Mouse (Mus musculus) thymus, postnatal 25 days (tissue): Measurements from ENCODE around the gene Igfbpl1.

ENCODE experiments used
- DNase-seq: peaks from one replicate; pipeline ENCODE4 v3.0.0; 2022

Igfbpl1 gene

DNA sequence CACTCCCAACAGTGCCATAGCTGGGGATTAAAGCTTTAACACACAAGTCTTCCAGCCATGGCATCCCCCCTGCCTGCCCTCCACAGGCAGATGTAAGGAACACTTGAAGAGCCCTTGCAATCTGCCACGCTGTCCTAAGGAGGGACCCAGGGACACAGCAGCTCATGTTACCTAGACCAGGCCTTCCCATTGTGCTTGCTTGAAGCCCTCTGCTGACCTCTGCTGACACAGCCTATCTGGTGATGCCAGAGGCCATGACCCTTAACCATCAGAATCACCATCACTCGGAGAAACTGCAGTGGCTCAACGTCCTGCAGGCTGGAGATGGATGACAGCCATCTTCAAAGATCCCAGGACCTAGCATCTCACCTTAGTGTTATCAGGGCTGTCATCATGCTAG is 4.7 kb downstream of the Igfbpl1 start:
- DNase-seq: no peak

DNA sequence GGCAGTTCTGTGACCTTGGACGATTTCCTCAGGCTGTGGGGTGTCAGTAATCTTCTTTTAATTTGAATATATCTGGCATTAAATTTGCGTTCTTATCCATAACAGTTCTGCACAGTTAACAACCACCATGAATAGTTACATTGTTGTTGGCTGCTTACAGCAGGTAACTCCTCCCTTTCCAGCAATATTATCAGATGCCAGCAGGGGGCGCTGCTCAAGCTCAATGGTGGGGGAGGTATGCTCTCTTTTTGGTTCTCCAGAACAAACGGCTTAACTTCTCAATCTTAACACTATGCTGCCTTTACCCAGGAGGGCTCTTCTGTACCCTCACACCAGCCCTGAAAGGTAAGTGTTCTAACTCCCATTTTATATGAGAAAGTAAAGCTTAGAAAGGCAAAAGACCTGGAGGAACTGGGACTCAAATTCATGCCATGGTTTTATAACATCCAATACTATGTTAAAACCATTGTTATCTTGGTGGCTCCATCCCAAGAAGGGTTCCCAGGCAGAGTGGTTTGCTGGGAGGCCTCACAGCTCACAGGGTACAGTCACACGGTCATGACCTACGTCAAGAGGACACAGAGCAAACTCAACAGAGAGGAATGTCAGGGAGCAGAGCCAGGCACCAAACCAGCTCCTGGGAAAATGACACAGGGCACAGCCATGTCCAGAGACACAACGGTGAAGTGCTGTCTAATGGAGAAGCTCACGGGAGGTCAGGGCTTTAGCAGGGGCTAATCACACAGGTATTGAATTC is 6.5 kb downstream of the Igfbpl1 start:
- DNase-seq: peak; percentile 67

DNA sequence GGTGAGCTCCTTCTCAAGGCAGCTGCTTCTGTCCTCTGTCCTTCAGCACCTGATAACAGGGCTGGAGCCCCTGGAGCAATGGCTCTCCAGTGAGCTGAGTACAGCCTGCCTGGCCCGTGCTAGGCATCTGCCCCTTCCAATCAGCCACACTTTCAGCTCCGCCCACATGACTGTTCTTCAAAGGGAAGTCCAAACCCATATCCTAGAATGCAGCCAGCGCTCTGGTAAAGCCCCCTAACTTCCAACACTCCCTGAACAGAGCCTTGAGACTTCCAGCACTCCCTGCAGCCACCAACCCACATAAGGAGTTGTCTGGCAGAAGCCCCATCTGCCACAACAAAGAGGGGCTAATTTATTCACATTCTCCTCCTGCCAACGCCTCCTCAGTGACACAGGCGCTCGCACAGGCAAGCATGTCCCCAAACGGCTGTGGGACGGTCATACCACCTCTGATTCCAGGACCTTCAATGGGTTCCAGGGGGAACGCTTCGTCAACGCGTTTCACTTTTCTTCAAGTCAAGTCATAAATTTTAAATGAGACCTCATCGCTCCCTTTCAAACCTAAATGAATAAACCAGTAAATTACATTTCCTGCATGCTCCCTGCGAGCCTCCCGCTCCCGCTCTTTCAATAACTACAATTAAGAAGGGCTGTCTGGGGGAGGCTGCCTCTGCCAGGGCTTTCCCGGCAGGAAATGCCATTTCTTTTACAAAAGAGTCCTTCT is 7.4 kb downstream of the Igfbpl1 start:
- no peak for DNase-seq

DNA sequence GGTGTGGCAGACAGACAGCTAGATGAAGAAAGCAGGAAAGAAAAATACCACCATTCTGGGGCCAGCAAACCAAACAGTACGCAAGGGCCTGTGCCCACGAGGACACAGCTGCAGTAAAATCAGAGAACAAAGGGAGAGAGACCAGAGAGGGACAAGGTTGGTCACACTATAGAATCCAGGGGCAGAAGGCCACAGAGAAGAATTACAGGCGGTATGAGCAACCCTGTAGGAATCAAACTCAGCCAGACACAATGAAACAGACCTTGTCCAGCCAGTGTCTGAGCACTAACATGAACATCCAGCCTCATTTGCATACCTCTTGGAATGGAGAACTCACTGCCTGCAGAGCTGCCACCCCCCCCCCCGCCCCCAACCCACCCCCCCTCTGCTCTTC is 7.9 kb downstream of the Igfbpl1 start:
- DNase-seq: no peak

DNA sequence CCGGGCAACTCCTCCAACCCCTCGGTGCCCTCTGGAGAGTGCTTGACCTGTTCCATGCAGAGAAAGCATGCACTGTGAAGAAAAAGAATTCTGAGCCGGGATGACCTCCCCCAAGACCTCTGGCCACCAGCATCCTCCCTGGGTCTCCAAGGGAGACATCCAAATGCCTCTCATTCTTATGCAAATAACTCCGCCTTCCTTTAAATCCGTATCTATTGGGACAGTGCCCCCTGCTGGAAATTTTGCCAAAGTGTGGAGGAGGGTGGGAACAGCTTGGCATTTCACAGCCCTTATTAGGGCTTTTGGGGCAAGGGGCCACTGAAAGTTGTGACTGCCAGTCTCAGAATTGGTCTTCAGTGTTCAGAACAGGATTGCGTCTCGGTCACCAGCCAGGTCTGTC is 11.2 kb downstream of the Igfbpl1 start:
- peak; percentile 48 for DNase-seq

DNA sequence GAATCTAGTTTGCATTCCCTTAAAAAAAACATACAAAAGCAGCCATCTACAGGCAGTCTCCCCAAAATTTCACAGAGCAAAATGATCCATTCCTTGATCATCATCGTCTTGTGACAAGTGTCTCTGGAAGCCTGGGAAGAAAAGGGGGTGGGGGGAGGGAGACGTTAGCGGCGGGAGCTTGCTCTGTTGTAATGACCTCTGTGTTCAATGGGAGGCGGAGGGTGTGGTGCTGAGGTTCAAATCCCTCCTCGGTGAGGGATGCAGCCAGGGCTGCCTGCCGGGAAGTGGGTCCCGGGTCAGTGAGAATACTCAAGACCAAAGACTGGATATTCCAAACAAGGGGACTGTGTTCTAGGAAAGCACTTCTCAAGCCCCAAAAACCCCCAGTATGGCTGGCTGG is 15.5 kb downstream of the Igfbpl1 start:
- no peak for DNase-seq

DNA sequence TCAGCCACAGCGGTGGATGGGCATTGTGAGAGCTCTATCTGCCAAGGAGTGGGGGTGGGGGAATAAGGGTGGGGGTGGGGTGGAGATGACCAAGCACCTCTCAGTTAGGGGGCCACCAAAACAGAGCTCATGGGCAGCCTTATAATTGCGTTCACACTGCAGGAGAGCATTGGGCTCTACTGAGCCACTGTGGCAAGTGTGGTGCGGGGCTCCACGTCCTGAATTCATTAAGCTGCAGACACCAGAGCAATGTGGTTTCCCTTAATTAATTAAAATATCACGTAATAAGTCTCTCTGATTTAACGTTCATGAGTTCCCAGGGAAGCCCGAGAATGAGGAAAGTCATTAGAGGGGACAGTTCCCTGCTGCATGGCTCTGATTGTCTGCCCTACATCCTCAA is 18.7 kb downstream of the Igfbpl1 start:
- DNase-seq: no peak

DNA sequence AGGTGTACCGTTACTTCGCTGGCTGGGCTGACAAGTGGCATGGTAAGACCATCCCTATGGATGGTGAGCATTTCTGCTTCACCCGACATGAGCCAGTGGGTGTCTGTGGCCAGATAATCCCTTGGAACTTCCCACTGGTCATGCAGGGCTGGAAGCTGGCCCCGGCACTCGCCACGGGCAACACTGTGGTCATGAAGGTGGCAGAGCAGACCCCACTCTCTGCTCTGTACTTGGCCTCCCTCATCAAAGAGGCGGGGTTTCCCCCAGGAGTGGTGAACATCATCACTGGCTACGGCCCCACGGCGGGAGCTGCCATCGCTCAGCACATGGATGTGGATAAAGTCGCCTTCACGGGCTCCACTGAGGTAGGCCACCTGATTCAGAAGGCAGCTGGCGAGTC is 23.8 kb downstream of the Igfbpl1 start:
- DNase-seq: no peak

DNA sequence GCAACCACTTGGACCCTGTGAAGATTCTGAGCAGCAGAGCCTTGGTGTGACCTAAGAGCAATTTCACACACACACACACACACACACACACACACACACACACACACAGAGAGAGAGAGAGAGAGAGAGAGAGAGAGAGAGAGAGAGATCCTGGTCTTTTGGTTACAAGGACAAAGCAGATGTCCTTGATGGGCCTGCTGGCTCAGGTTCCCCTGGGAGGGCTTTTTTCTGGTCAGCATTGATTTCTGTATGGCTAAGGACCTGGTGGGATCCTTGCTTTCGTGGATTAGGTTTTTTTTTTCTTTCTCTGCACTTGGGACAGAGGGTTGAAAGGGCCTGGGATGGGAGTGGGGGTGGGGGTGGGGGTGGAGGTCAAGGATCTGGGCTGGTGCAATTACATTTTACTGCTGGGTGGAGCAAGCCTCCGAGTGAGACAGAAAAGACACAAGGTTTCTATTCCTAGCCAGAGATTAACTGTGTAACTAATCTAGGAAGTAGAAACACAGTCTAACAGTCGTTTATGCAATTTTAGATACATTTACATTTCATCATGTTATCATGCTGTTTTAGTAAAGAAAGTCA is 26.7 kb downstream of the Igfbpl1 start:
- DNase-seq: no peak

DNA sequence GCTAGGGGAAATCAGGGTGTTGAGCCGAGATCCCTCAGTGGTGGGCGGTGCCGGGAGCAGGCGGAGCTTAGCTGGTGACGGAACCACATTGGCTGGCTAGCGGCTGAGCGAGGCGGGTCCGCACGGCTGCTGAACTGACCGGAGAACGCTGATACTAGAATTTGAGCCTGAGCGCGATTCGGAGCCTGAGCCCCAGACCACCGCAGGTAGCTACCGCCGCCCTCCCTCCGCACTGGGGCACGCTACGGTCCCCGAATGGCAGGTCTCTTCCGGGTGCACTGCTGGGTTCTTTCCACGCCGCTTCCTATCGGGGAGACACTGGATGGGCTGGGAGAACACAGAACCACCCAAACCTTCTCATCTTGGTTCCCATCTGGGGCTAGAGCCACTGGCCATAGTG is 27.8 kb downstream of the Igfbpl1 start, which contains the start of gene Aldh1b1:
Gene Aldh1b1, plus strand, starts transcription at position 59 of the 400 bp plus-strand sequence.
- DNase-seq: peak; percentile 65

DNA sequence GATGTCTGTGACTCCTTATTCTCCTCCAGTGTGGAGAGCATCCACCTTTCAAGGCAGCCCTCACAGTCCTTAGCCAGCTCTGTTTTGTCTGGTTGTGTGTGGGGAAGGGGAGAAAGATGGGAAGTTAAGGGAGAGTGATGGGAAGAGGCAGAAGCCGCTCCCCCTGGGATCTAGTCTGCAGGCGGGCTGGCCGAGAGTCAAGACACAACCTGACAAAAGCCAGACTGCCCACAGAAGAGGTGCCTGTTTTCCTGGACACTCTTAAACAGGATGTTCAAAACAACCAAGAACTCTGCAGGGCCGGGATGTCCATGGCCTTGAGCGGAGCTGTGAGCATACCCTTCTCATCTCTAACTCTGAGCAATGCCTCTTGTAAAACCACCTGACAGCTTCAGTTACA is 30.0 kb downstream of the Igfbpl1 start:
- no peak for DNase-seq

DNA sequence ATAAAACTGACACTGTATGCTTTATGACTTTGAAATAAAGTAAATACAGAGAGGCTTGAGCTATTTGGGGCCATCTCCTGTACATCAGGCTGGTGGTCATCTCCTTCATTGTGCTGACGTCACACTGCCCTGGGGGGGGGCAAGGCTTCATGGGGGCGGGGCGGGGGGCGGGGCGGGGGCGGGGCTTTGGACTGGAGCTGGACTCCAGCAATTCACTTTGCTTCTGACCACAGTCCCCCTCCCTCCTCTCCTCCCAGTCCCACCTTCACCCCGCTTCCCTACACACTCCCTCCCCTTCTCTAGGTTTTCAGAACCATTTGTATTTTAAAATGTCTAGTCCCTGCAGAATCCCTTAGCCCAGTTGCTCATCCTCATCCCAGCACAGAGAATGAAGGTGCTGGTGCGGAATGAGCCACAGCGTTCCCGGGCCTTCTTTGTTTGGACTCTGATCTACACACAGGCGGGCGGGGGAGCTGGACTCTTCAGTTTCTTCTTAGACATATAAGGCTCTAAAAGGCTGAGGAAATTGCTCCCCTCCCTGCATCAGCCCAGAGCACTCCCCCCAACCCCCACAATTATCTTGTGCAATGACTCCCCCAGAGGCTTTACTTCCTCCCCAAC is 31.4 kb downstream of the Igfbpl1 start:
- DNase-seq: no peak

DNA sequence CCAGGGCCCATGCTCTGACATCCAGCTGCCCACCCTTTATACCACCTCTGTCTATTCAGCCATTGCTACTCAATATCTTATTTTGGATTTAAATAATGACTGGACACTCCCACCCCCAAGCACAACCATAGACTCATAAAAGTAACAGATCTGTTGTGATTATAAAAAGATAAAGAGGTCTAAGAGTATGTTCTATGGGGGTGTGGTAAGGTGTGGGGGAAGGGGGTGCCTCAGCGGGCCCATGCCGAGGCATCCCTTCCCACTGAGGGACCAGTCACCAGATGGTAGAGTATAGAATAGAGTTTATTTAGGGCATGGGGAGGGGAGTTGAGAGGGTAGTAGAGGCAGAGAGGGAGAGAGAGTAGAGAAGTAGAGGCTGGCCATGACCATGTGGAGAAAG is 36.7 kb downstream of the Igfbpl1 start:
- DNase-seq: no peak

DNA sequence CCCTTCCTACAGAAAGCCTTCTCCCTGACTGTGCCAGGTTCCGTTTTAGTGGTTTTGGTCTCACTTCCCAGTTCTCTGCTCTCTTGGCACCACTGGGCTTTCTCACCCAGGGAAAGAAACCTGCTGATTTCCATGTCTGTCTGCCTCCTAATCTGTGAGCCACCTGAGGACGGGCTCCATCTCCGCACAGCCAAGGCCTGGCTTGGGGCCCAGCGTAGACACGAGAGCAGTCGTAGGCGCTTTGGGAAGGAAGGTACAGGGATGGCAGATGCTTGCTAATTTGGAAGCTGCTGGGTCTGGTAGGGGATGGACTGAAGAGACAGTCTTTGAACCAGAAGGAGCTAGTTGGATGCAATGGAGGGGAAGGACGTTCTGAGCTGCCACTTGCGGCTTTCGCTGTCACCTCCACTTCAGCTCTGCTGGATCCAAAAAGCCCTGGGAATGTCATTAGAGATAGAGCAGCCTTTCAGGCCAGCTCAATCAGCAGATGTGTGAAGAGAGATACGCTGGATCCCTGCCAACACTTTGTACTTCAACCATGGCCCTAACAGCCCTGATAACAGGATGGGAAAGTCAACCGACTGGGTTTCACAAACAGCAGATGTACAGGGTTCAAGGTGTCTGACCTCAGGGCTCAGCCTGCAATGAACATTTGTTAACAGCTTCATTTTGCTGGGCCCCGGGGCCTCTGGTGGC is 37.3 kb downstream of the Igfbpl1 start:
- no peak for DNase-seq

DNA sequence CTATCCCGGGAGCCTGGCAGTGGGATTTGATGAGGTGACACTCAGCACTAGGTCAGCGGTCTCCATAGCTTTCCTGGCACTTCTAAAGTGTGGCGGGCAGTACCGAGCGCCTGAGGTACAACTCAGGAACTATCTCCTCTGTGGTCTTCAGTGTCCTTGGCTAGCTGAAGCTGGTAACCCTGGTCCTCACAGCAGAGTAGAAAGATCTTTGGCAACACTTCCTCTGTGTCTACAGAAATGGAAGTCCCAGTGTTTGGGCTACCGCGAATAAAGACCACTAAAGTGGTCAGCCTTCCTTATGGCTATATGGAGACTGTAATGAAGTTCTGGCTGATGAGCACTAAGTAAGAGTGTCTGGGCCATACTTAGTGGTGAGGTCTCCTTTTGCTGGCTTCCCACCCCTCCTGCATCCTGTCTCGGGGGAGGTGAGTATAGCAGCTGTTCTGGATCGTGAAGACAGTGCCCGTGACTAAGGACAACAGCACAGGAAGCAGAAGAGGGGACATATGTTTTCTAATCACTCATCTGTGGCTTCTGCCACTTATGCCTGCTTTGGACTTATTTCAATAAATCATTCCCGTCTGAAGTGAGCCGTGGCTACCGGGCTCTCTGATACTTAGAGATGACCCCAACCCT is 38.2 kb downstream of the Igfbpl1 start:
- no peak for DNase-seq

DNA sequence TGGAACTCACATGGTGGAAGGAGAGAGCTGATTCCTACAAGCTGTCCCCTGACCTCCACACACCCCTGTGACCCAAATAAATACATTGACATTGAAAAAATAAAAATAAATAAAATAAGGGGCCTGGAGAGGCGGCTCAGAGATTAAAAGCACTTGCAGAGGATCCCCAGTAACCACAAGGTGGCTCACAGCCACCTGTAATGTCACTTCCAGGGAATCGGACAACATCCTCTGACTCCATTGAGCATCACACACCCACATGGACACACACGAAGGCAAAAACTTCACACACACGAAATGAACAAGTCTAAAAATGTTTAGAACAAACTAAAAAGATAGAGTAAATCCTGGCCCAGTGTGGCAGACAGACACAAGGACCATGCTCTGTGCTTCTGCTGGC is 40.0 kb downstream of the Igfbpl1 start:
- DNase-seq: no peak

DNA sequence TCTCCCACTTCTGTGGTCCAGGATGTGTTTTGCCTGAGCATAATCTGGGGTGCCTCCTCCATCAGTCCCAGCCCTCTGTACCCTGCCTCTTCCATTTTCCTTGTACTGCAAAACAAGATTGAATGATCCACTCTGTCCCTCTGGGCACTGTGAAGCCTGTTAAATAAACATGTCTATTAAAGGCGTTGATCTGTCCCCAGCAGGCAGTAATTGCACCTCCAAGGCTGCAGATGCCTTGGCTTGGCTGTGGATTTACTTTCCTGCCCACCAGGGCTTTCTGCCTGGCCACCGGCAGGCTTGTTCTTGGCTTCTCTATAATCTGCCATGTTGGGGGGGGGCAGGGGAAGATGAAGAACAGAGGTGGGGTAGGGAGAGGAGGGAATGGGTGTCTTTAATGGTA is 40.8 kb downstream of the Igfbpl1 start:
- no peak for DNase-seq

DNA sequence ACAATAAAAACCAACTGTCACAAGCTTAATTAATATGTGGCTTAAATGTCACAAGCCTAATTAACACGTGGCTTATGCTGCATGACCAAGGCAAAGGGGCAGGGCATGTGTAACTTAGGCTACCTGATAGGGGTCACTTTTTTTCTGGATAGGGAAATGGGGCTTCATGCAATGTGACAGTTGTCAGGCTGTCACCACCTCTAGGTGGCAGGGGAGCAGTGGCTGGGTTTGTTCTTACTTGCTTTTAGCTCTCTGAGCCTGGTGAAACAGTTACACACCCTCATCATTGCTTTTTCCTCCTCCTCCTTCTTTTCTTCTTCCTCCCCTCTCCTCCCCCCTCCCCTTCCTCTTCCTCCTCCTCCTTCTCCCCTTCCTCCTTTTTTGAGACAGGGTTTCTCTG is 43.1 kb downstream of the Igfbpl1 start:
- DNase-seq: no peak

DNA sequence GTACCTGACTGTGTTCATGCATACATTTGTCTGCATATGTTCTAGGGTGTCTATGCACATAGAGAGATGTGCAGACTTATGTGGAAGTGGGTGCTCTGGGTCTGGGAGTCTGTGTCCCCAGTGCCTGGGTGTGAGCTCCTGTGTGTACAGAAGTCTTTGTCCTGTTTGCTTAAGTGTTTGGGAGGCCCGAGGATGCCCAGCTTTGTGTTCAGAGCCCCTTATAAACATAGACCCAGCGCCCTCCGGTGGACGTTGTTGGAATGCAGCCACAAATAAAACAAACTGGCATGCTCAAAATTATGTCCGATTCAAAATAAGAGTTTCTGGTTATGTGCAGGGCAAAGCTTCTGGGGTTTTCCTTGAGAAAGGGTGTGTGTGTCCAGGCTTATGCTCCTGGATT is 55.1 kb downstream of the Igfbpl1 start:
- DNase-seq: peak; percentile 42

DNA sequence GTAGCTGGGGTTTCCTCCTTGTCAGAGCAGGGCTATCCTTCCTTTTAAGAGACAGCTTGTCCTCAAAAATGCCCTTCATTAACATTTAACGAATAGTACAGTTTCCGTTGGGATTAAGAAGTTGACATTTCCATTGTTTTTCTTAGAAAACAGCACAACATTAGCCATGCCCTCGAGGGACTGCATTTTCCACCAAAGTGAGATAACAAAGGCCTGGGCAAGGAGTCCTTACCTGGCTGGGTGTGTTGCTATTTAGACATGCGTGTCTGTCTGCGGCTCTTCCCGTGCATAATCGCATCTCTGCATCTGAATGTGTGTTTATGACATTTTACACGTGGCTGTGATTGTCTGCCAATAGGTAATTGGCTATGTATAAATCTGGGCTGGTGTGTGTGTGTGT is 55.5 kb downstream of the Igfbpl1 start:
- DNase-seq: no peak

DNA sequence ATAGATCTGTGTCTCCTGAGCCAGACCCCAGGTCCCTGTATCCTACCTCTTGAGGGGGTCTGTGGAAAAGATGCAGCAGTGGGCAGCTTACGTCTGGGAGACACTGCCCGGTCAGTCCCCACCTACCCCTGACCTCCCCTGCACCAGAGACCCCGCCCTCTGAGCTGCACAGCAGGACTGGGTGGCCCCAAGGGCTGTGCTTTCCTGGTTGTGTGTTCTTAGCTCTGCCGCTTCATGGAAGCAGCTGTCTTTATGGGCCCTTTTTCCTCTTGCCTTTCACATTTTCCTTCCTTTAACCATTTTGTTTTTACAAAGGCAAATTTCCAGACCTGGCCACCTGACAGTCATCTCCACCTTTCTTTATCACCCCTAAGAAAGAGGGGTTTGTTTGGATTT is 56.1 kb downstream of the Igfbpl1 start:
- no peak for DNase-seq

DNA sequence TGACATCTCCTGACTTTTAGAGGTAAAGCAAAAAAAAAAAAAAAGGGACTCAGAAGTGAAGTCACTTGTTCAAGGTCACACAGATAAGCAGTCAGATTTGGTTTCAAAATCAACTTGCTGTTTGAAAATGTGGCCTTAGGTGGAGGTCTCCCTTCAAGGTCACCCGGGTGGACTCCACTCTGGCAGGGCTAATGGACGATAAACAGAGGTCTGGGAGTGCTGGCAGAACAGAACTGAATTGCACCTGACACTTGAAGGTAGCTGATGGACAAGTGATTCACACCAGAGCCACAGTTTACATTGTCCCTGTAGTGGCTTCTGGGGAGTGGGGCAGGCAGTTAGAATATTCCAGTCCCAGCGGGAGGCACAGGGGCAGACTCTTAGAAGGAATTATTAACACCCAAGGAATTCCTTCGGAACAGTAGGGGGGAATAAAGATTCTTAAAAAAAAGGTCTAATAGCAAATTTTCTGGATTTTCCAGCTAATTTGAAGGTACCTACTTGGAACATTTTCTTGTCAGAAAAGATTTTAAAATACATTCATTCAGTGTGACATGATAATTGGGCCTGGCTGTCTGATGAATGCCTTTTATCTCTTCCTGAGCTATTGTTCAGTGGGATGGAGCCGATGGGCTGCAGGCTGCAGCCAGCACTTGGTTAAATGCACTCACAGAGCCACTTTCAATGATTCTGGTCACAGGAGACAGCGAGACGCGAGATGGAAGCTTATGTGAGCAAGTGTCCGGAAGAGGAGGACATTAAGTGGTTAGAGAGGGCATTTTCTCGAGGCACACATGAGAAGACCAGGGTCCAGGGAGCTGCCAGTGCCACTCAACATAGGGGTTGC is 56.7 kb downstream of the Igfbpl1 start:
- no peak for DNase-seq
